Mouse (Mus musculus): ENCODE measurements at regions not wholly inside any gene's neighbourhood (a gene's known extent, or its start where the extent isn't known, plus 50 kb on each side); places are given as distances from the start of the nearest gene placed in this dataset.

DNA sequence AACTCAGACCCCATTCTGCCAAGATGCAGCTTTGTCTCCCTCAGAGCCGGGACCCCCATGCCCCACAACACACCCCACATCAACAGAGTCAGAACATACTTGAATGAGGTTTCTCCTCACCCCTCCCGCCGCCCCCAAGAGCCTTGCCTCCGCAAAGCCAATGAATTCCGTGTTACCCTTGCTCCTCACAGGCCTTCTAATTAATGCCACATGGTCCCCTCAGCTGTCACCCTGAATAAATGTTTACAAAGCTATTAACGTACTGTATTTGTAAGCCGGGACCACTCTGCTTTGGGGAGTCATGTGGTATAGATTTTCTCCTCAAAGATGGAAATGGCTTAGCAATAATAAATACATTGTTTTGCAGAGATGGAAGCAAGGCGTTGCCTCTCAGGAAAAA is 140.5 kb upstream of the Tbx3 start:
- no peak for TF ChIP-seq CTCF (IDR thresholded peaks at IDR 0.05; ENCODE audit: control insufficient read depth, insufficient read depth, insufficient replicate concordance, low read depth, low read length)
- TF ChIP-seq POLR2A (IDR thresholded peaks at IDR 0.05; ENCODE audit: control insufficient read depth, low read depth, low read length): no peak
